Mouse (Mus musculus): ENCODE data around the gene Mamdc4. TPM values are rescaled to one million over a fixed set of nuclear protein-coding genes. Genes with fewer than 3 reads are reported as not detected.
"Not testable (repeated sequence)": the region's sequence is repeated elsewhere in the genome, so short reads cannot be mapped to it uniquely, and the experiment has no call there.

Mamdc4 gene
- total and polyA plus RNA-seq, 2 experiments from 2014 or later, result 0.21 to 1.0 TPM

DNA sequence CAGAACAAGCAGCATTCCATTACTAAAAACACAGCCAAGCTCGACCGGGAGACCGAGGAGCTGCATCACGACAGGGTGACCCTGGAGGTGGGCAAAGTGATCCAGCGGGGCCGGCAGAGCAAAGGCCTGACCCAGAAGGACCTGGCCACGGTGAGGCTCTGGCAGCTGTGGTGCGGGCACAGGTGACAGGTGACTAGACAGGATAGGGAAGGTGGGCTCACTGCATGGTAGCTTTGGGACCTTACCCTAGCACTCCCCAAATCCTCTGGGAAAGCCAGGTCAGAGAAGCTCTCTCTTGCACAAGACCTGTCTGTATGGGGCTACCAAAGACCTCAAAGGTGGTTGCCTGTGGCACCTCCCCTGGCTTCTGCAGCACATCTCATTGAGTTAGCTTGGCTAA lies 14.1 kb downstream of the Mamdc4 start:
- H3K27me3 ChIP-seq (ENCODE audit: insufficient read depth, low read length), result no peaks in the 10 kb centered on the region
- no peaks in the 10 kb centered on the region for H3K9me3 ChIP-seq (ENCODE audit: low read length)
- 94% methylated on average over 8 of the region's 8 CpGs for WGBS
- H3K4me1 ChIP-seq (ENCODE audit: insufficient read depth), result peaks cover 6% of the 10 kb centered on the region; the same call in 1 of the 2 replicates
- peaks cover 50% of the 10 kb centered on the region for H3K36me3 ChIP-seq (ENCODE audit: insufficient read depth)
- TF ChIP-seq CTCF (IDR thresholded peaks at IDR 0.05; ENCODE audit: low read depth), result no peak
- DNase-seq (no peak), ATAC-seq (no peak)
- no peak overlapping the region for H3K27ac ChIP-seq (ENCODE audit: low read depth, low read length)
- H3K4me3 ChIP-seq (ENCODE audit: low read depth, low read length), result no peak overlapping the region
- H3K9ac ChIP-seq, result no peak overlapping the region
- H3K4me2 ChIP-seq (ENCODE audit: low read depth), result no peak overlapping the region

DNA sequence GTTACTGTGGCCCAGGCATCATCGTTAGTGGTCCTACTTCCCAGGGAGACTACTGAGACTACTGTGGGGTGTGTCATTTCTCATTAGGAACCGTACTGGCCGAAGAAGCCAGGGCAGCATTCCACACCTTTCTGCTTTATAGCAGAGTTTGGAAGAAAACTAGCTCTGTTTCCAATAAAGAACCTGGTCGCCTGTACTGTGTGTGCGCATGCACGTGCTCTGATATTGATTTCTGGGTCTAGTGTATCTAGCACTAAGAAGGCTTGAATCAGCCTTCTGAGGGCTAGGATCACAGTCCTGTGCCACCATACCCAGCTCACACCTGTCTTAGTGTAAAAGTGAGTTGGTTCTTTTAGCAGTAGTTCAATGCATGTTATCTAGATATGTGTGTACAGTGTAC lies 15.9 kb downstream of the Mamdc4 start:
- Histone ChIP-seq H3K4me3 (ENCODE audit: low read depth, low read length) (peak overlapping the region; percentile 92), H3K4me2 (ENCODE audit: low read depth) (peak overlapping the region; percentile 88), H3K4me1 (ENCODE audit: insufficient read depth) (peaks cover 6% of the 10 kb centered on the region; the same call in 1 of the 2 replicates), H3K9me3 (ENCODE audit: low read length) (no peaks in the 10 kb centered on the region), H3K9ac (peak overlapping the region; percentile 95), H3K36me3 (ENCODE audit: insufficient read depth) (peaks cover 38% of the 10 kb centered on the region), H3K27me3 (ENCODE audit: insufficient read depth, low read length) (no peaks in the 10 kb centered on the region), H3K27ac (ENCODE audit: low read depth, low read length) (no peak overlapping the region)
- WGBS, result 55% methylated on average over 6 of the region's 6 CpGs
- DNase-seq, result no peak
- ATAC-seq, result no peak
- TF ChIP-seq CTCF (IDR thresholded peaks at IDR 0.05; ENCODE audit: low read depth), result no peak

DNA sequence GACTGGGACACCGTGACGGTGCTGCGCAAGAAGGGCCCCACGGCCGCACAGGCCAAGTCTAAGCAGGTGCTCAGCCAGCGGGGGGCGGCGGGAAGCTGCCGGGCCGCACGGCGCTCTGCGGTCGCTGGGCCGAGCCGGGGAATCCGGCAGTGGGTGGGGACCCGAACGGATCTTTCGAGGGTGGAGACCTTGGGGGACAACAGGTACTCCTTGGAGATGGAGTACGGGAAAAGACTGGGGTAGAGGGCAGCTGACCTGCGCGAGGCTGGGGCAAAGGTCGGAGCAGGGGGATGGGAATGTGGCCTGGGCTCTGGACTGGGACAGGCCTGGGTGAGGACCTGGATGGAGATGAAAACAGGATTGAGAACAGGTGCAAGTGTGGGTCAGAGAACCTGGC lies 16.7 kb downstream of the Mamdc4 start:
- TF ChIP-seq CTCF (IDR thresholded peaks at IDR 0.05; ENCODE audit: low read depth), result no peak
- peak overlapping the region; percentile 57 for H3K27ac ChIP-seq (ENCODE audit: low read depth, low read length)
- WGBS, result 1% methylated on average over 24 of the region's 24 CpGs
- no peaks in the 10 kb centered on the region for H3K27me3 ChIP-seq (ENCODE audit: insufficient read depth, low read length)
- ATAC-seq (peak; percentile 38; the same call in 1 of the 2 replicates), DNase-seq (no peak)
- H3K36me3 ChIP-seq (ENCODE audit: insufficient read depth), result peaks cover 30% of the 10 kb centered on the region
- H3K9me3 ChIP-seq (ENCODE audit: low read length), result no peaks in the 10 kb centered on the region
- peak overlapping the region; percentile 95 for H3K9ac ChIP-seq
- H3K4me1 ChIP-seq (ENCODE audit: insufficient read depth), result peaks cover 6% of the 10 kb centered on the region; the same call in 1 of the 2 replicates
- H3K4me3 ChIP-seq (ENCODE audit: low read depth, low read length), result peak overlapping the region; percentile 92
- peak overlapping the region; percentile 88 for H3K4me2 ChIP-seq (ENCODE audit: low read depth)

DNA sequence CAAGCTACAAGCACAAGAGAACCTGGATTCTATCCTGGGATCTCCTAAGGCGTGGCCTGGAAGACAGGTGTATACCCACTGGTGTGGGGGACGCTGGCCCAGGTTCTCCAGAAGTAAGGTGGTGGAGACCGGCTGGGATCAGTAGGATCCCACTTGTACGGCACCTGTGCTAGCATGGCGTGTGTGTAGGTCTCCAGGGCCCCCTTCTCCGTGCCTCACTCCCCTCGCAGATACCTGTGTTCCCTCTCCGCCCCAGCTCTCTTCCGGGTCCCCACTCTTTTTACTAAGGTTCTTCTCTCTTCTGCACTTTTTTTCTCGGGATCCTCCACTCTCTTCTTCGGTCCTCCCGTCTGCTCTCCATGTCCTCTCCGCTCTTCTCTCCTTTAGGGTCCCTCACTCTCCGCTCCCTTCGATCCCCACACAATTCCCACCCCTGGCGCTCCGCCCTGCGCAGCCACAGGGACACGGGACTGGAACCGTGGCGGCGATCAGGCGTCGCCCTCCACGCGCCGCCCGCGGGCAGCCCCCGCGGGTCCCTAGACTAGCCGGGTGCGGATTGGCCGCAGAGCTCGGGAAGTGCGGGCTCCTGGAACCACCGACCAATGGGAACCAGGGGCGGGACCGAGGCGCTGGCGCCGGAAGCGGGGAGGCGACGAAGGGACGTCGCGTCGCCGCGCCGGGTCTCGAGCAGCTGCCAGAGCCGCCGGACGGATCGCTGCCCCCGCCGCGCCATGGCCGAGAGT lies 17.3 kb downstream of the Mamdc4 start, which contains the start of gene Edf1:
Gene Edf1 (plus strand): TSS at position 627 of the 743 bp plus-strand sequence.
- peak within 1 kb of the TSS; percentile 64 for H3K27ac ChIP-seq (ENCODE audit: low read depth, low read length)
- 1% methylated on average over 61 of the region's 61 CpGs for WGBS
- H3K27me3 ChIP-seq (ENCODE audit: insufficient read depth, low read length), result no peaks in the 10 kb centered on the region
- peaks cover 24% of the 10 kb centered on the region for H3K36me3 ChIP-seq (ENCODE audit: insufficient read depth)
- no peaks in the 10 kb centered on the region for H3K9me3 ChIP-seq (ENCODE audit: low read length)
- H3K4me2 ChIP-seq (ENCODE audit: low read depth), result peak within 1 kb of the TSS; percentile 88
- peaks cover 6% of the 10 kb centered on the region; the same call in 1 of the 2 replicates for H3K4me1 ChIP-seq (ENCODE audit: insufficient read depth)
- peak within 1 kb of the TSS; percentile 92 for H3K4me3 ChIP-seq (ENCODE audit: low read depth, low read length)
- H3K9ac ChIP-seq, result peak within 1 kb of the TSS; percentile 95
- ATAC-seq (peak; percentile 100), DNase-seq (peak; percentile 96)
- TF ChIP-seq CTCF (IDR thresholded peaks at IDR 0.05; ENCODE audit: low read depth), result no peak

DNA sequence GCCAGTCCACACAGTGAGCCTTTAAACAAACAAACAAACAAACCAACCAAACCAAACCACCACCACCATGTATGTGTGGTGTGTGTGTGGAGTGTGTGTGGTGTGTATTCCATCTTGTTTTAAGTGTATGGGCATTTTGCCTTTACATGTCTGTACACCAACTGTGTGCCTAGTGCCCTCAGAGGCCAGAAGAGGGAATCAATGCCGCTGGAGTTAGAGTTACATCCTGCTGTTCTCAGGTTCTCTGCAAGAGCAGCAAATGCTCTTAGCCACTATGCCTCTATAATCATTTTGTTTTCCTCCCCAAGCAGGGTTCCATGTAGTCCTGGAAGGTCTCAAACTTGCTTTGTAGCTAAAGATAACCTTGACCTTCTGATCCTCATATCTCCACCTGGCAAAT lies 18.3 kb downstream of the Mamdc4 start:
- peaks cover 6% of the 10 kb centered on the region; the same call in 1 of the 2 replicates for H3K4me1 ChIP-seq (ENCODE audit: insufficient read depth)
- no peak for DNase-seq
- no peak for ATAC-seq
- 58% methylated on average over 1 of the region's 1 CpGs for WGBS
- no peaks in the 10 kb centered on the region for H3K9me3 ChIP-seq (ENCODE audit: low read length)
- H3K27ac ChIP-seq (ENCODE audit: low read depth, low read length), result no peak overlapping the region
- no peak overlapping the region for H3K4me2 ChIP-seq (ENCODE audit: low read depth)
- H3K9ac ChIP-seq, result no peak overlapping the region
- H3K27me3 ChIP-seq (ENCODE audit: insufficient read depth, low read length), result no peaks in the 10 kb centered on the region
- peaks cover 13% of the 10 kb centered on the region for H3K36me3 ChIP-seq (ENCODE audit: insufficient read depth)
- TF ChIP-seq CTCF (IDR thresholded peaks at IDR 0.05; ENCODE audit: low read depth), result no peak
- no peak overlapping the region for H3K4me3 ChIP-seq (ENCODE audit: low read depth, low read length)

DNA sequence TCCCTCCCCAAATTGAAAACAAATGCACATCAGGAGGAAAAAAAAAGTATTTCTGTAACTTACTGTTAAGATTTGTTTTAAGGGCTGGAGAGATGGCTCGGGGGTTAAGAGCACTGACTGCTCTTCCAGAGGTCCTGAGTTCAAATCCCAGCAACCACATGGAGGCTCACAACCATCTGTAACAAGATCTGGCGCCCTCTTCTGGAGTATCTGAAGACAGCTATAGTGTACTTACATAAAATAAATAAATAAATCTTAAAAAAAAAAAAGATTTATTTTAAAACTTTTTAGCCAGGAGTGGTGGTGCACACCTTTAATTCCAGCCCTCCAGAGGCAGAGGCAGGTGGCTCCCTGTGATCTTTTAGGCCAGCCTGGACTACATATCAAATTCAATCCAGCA lies 19.2 kb downstream of the Mamdc4 start:
- H3K27ac ChIP-seq (ENCODE audit: low read depth, low read length), result not testable (repeated sequence)

DNA sequence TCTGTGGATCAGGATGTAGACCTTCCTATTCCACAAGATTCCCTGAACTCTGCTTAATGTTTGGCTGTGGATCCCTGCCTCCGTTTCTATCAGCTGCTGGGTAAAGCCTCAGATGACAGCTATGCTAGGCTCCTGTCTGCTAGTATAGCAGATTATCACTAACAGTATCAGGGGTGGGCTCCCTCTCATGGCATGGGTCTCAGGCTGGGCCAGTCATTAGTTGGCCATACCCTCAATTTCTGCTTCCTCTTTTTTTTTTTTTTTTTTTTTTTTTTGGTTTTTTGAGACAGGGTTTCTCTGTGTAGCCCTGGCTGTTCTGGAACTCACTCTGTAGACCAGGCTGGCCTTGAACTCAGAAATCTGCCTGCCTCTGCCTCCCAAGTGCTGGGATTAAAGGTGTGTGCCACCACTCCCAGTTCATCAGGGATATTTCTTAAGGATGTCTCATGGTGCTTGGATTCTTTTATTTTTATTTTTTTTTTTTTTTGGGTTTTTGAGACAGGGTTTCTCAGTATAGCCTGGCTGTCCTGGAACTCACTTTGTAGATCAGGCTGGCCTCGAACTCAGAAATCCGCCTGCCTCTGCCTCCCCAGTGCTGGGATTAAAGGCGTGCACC lies 21.4 kb downstream of the Mamdc4 start:
- not testable (repeated sequence) for H3K27ac ChIP-seq (ENCODE audit: low read depth, low read length); H3K4me3 ChIP-seq (ENCODE audit: low read depth, low read length); DNase-seq; ATAC-seq; H3K4me1 ChIP-seq (ENCODE audit: insufficient read depth); H3K9ac ChIP-seq; H3K27me3 ChIP-seq (ENCODE audit: insufficient read depth, low read length); H3K4me2 ChIP-seq (ENCODE audit: low read depth); H3K9me3 ChIP-seq (ENCODE audit: low read length); H3K36me3 ChIP-seq (ENCODE audit: insufficient read depth)
- WGBS, result 90% methylated on average over 4 of the region's 4 CpGs

More for the DNA sequence above, 19.2 kb downstream of the Mamdc4 start:
- H3K9me3 ChIP-seq (ENCODE audit: low read length); DNase-seq; H3K4me2 ChIP-seq (ENCODE audit: low read depth); H3K27me3 ChIP-seq (ENCODE audit: insufficient read depth, low read length); H3K4me3 ChIP-seq (ENCODE audit: low read depth, low read length); H3K36me3 ChIP-seq (ENCODE audit: insufficient read depth); H3K9ac ChIP-seq; ATAC-seq; H3K4me1 ChIP-seq (ENCODE audit: insufficient read depth): not testable (repeated sequence)
- 54% methylated on average over 2 of the region's 2 CpGs for WGBS

Measured in forebrain, postnatal 0 days (tissue).